Mouse (Mus musculus) testis, adult 2 months (tissue): Measurements from ENCODE around the gene 4930404N11Rik.

Experiments used
- CTCF ChIP-seq: fragments of 200-500 bp; IDR thresholded peaks from 2 replicates; pipeline ENCODE4 v1.5.1; 2012; ENCODE audit warnings: low read depth, mild to moderate bottlenecking, inconsistent platforms, low read length, moderate library complexity; ENCODE audit not compliant: control insufficient read depth, insufficient read depth, insufficient replicate concordance
- POLR2A ChIP-seq: fragments of 200-500 bp; IDR thresholded peaks from 2 replicates; pipeline ENCODE4 v1.6.1; 2012; ENCODE audit warnings: low read depth, mild to moderate bottlenecking, inconsistent platforms, low read length, moderate library complexity; ENCODE audit not compliant: control insufficient read depth

GRCm38 (mm10) chr10:81407539-81408423 is 42.2 kb upstream of the 4930404N11Rik start:
- no peak for TF ChIP-seq POLR2A
- TF ChIP-seq CTCF: no peak
